Mouse (Mus musculus): ENCODE data around the gene Kat2a.

GRCm38 (mm10) chr11:100659806-100660205, 52.5 kb downstream of the Kat2a start:
- no peak for TF ChIP-seq POLR2A (IDR thresholded peaks at IDR 0.05; ENCODE audit: low read depth, low read length)
- TF ChIP-seq CTCF (conservative IDR thresholded peaks at IDR 0.05; ENCODE audit: insufficient read depth, insufficient read length, low read depth, low read length): no peak

Data from kidney, adult 2 months (tissue).